Mouse (Mus musculus) heart, adult 9 months (tissue): ENCODE data around the gene Adrm1.

Source experiments
- DNase-seq, 2 experiments: peaks; one replicate each; pipeline ENCODE4 v3.0.0; 2022; ENCODE audit warnings: low spot score in 2 of 2

Gene Adrm1

GRCm38 (mm10) chr2:180170806-180171521 lies at the start of gene Adrm1:
Gene Adrm1 (plus strand): TSS chr2:180171485.
- peak; percentile 97 to 98 for DNase-seq

DNA sequence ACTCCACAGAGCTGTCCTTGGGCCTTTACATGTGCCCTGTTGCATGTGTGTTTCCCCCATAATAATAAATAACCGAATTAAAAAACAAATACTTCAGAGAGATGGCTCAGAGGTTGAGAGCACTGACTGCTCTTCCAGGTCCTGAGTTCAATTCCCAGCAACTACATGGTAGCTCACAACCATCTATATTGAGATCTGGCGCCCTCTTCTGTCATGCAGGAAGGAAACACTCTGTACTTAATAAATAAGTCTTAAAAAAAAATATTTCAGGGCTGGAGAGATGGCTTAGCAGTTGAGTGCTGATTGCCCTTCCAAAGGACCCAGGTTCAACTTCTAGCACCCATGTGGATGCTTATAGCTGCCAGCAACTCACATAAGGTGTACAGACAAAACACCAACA lies 47.1 kb upstream of the Adrm1 start:
- DNase-seq = no peak

- peak; percentile 43 to 75 for DNase-seq
Observed at GRCm38 (mm10) chr2:180126195-180126594, 45.1 kb upstream of the Adrm1 start.

GRCm38 (mm10) chr2:180127675-180128074 lies 43.6 kb upstream of the Adrm1 start:
- no peak for DNase-seq

DNA sequence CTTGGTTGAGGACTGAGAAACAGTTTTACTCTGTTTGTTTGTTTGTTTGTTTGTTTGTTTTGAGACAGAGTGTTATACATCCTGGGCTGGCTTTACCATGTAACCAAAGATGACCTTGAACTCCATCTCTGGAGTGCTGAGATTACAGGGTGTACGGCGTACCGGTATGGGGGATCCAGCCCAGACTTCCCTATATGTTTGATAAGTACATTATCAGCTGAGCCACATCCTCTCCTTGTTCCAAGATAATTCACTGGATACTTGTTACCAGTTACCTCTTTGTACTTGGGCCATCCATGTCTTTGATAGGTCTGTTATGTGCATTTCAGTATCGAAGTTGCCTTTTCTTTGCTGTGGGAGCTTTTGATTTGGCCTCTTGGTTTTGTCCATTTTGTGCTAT lies 38.1 kb upstream of the Adrm1 start:
- no peak for DNase-seq

DNA sequence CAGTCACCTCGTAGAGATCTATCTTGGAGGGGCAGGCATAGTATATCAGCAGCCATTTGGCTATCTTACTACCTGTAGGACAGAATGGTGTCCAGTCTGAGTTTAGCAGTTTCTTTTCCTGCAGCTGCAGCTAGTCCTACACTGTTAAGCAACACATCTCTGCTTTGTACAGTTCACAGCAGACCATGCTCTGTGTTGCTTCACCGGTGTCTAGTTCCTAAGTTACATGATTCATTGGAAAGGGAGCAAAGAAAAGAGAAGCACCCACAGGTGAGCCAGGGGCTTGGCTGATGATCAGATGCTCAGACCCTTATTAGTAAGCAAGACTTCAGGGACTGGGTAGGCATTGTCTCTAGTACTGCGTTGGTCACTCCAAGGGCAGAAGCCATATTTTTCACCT lies 37.4 kb upstream of the Adrm1 start:
- no peak for DNase-seq

DNA sequence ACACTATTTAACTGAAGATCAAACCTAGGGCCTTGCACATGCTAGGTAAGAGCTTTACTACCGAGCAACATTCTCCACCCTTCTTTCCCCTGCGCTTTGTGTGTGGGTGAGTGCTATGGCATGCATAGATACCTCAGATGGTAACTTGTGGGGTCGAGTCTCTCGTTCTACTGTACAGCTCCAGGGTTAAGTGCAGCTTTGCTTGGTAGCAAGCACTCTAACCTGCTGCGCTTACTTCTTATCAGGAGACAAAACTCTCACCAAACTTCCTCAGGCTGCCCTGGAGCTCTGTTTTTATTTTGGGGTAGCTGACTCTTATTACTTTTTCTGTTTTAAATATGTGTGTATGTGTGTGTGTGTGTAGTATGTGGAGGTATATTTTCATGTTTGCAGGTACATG lies 35.9 kb upstream of the Adrm1 start:
- no peak for DNase-seq

GRCm38 (mm10) chr2:180146091-180146490 lies 25.2 kb upstream of the Adrm1 start:
- no peak for DNase-seq

DNA sequence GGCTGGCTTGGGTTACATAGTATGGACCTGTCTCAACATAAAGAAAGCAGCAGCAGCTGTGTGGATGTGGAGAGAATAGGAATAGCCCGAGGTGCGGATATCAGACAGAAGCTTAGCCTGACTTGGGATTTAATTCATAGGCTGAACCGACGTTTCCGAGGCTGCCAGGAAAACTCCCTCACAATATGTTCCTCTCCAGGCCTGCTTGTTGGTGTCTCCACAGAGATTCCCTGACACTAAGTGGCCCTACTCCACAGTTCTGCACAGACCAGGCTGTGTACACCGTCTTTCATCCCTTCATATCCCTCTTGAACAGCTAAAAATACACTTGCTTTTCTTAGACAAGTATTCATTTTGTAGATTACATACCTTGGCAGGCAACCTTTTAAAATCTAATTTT lies 23.9 kb upstream of the Adrm1 start:
- DNase-seq = peak; percentile 18 to 23

DNA sequence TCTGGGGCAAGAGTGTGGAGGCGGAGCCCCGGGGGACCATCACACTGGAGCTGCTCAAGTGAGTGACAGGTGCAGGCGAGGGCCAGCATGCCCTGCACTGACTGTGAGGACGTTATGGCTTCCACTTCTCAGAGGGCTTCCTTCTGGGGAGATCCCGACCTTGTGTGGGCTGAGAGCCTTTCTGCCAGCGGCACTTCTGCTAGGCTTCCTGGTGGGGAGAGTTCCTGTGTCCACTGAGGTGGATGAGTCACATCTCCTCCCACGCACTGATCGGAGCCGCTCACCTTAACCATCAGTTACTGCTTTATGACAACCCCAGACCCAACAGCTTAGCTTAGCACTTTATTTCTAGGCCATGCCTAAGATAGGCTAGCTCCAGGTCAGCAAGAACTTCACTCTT lies 22.7 kb upstream of the Adrm1 start:
- DNase-seq = no peak

DNA sequence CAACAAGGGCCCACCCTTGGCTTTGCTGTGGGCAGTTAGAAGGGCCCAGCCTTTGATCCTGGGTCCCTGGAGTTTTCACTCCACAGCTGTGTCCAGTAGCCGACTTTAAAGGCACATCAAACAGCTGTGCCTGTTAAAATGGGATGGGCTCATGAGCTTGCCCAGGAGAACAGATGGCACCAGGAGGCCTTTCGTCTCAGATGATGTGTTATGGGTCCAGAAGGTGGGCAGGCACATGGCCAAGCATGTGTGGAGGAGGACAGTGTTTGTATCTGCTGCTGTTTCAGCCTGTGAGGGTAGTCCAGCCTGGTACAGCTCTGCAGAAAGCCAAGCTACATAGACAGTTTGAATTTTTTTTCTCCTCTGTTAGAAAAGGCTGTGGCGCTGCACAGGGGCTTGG lies 16.5 kb upstream of the Adrm1 start:
- DNase-seq = no peak

- DNase-seq = no peak
Observed at GRCm38 (mm10) chr2:180158627-180159026, 12.7 kb upstream of the Adrm1 start.

GRCm38 (mm10) chr2:180165855-180166254 lies 5.4 kb upstream of the Adrm1 start:
- DNase-seq = no peak

- DNase-seq = no peak
Observed at GRCm38 (mm10) chr2:180166869-180167268, 4.4 kb upstream of the Adrm1 start.

DNA sequence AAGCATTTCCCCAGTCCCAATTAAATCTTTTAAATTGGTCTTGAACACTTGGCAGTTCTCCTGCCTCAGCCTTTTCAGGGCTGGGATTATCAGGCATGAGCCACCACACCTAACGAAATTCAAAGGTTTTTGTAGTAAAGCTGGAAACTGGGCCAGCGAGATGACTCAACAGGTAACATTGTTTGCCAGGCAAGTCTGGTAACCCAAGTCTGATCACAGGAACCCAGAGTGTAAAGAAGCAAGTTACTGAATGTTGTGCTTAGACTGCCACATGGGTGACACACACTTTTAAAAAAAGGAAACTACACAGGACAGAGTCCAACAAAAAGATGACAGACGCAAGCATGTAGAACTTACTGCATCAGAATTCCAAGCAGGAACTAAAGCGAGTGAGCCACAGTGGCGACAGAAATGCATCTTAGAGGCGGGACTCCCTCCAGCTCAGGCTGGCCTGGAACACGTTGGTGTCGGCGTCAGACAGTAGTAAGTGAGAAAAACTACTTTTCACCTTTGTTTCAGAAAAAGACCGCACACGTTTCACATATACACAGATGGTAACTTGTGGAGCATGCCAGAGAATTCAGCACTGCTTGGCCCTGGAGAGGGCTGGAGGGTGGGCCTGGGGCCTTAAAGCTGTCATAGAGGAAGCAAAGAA lies 1.0 kb upstream of the Adrm1 start:
- DNase-seq = no peak

DNA sequence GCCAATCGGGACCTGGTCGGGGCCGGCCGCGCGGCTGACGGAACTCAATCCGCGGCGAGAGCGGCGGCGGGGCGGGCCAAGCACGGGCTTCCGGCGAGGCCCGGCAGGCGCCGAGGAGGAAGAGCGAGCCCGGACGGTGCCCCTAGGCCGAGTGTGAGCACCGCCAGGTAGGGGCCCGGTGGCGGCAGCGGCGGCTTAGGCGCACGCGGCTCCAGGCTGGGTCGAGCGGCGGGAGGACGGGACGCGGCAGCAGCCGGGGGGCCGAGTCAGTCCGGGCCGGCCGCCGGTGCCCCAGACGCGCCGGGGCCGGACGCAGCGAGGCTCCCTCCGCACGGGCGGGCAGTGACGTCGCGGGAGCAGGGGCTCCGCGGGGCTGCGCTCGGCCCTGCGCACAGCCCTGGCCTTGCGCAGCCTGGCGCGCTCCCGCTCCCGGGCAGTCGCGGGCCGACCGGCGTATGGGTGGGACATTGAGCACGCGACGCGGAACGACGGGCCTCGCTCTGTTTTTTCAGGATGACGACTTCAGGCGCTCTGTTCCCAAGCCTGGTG lies 311 bp downstream of the Adrm1 start:
- no peak for DNase-seq

DNA sequence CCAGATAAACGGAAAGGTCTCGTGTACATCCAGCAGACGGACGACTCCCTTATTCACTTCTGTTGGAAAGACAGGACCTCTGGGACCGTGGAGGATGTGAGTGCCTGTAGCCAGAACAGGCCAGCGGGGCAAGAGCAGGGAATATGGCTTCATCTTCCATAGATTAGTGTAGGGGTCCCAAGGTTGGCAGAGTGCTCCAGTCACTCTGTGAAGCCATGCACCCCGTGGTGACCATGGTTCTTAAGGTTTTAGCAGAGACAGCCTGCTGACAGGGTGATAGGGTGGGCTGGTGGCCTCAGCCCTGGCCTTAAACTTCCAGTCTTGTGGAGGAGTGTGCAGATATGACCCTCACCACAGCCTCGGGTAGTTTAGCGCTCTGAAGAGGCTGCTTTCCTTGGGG lies 867 bp downstream of the Adrm1 start:
- no peak for DNase-seq

GRCm38 (mm10) chr2:180173163-180173562 lies 1.9 kb downstream of the Adrm1 start:
- DNase-seq = no peak

DNA sequence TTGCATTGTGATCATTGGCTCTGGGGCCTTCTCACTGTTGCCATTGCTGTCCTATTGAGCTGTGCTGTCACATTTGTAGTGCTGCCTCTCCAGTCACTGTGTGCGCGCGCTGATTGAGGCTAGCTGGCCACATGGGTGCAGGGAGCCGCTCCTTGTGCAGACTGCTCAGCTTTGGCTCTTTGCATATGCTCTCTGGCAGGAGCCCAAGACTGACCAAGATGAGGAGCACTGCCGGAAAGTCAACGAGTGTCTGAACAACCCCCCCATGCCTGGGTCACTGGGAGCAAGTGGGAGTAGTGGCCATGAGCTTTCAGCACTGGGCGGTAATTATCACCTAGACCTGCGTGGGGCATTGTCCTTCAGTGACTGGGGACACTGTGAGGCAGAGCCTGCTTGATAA lies 2.4 kb downstream of the Adrm1 start:
- DNase-seq = peak in 1 of 2 experiments; percentile 20

DNA sequence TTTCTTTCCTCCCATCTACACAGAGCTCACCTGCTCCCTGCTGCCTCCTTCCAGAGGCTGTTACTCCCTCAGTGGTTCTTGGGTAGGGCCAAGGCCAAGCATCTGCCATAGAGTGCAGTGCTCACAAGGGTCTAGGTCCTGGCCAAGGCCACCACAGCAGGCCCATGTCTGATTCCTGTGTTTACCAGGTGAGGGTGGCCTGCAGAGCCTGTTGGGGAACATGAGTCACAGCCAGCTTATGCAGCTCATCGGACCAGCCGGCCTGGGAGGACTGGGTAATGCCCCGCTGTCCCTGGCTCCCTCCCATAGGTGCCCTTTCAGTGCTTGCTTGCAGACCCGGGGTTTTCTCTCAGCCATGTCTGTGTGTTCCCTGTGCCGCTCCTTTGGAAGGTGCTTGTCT lies 2.8 kb downstream of the Adrm1 start:
- no peak for DNase-seq

GRCm38 (mm10) chr2:180175725-180176124 lies 4.4 kb downstream of the Adrm1 start:
- no peak for DNase-seq

DNA sequence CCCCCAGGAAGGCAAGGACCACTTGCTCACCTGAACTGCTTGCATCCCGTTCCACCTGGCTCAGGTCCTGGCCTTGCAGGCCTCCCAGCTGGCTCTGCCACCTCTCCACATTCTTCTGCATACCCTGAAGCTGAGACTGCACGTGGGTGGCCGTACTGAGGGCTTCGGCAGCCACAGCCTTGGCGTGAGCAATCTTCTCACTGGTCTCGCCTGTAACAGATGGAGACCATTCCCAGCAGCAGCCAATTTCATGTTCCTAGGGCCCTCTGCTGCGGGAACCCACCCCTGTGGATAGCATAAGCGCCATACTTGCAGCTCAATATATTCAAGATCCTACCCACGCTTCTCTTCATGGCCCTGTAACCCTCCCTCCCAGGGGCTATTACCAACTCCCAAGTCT lies 10.3 kb downstream of the Adrm1 start:
- no peak for DNase-seq

- DNase-seq = no peak
Observed at GRCm38 (mm10) chr2:180184011-180184751, 12.9 kb downstream of the Adrm1 start.
